Mouse (Mus musculus) stomach, embryonic 15.5 days (tissue): ENCODE measurements around the gene Cdkn2aipnl. TPM values are rescaled to one million over a fixed set of nuclear protein-coding genes. Genes with fewer than 3 reads are reported as not detected.

Experiments
- ATAC-seq: fragments of 200-750 bp; cut with Nextera tagmentation; 2 replicates; pipeline ENCODE4 v1.8.0; 2017; ENCODE audit warnings: low read depth, moderate number of reproducible peaks, moderate TSS enrichment; ENCODE audit not compliant: insufficient read depth, low FRiP score
- H3K27ac ChIP-seq: fragments of 300-500 bp; sonication (generic); 2 replicates; pipeline ENCODE4 v1.5.1; 2015; ENCODE audit warnings: mild to moderate bottlenecking, inconsistent platforms
- H3K27me3 ChIP-seq: fragments of 300-500 bp; sonication (generic); replicated peaks from 2 replicates; pipeline ENCODE4 v1.6.1; 2015; ENCODE audit warnings: inconsistent platforms
- H3K36me3 ChIP-seq: fragments of 300-500 bp; sonication (generic); 2 replicates; pipeline ENCODE4 v1.6.1; 2015; ENCODE audit warnings: inconsistent platforms
- H3K4me1 ChIP-seq: fragments of 300-500 bp; sonication (generic); 2 replicates; pipeline ENCODE4 v1.6.1; 2015; ENCODE audit warnings: inconsistent platforms
- H3K4me2 ChIP-seq: fragments of 300-500 bp; sonication (generic); 2 replicates; pipeline ENCODE4 v1.6.1; 2015; ENCODE audit warnings: mild to moderate bottlenecking, inconsistent platforms
- H3K4me3 ChIP-seq: fragments of 300-500 bp; sonication (generic); replicated peaks from 2 replicates; pipeline ENCODE4 v1.5.1; 2015; ENCODE audit warnings: inconsistent platforms
- H3K9ac ChIP-seq: fragments of 300-500 bp; sonication (generic); 2 replicates; pipeline ENCODE4 v1.6.1; 2015; ENCODE audit warnings: inconsistent platforms
- H3K9me3 ChIP-seq: fragments of 300-500 bp; sonication (generic); 2 replicates; pipeline ENCODE4 v1.6.1; 2016; ENCODE audit warnings: inconsistent platforms
- WGBS: fragments of 180-500 bp; shearing (Covaris S2); methylation state at CpG from one replicate; pipeline ENCODE4 v1.1.7; 2015; 5-methylcytosine and 5-hydroxymethylcytosine counted together
- polyA plus RNA-seq: library from polyadenylated mRNA; unstranded; fragments of >200 nt; fragmentation: Nextera tagmentation; extraction: Ambion mirVana; gene quantifications from 2 replicates; pipeline ENCODE4 v1.2.1, GENCODE M21; 2015

The Cdkn2aipnl gene
- polyA plus RNA-seq: 82.0 and 89.6 TPM in 2 replicates

- peak within 1 kb of the TSS; percentile 93 for H3K4me2 ChIP-seq
- no peaks in the 10 kb centered on the region for H3K9me3 ChIP-seq
- peaks cover 15% of the 10 kb centered on the region for H3K36me3 ChIP-seq
- H3K4me1 ChIP-seq: peaks cover 8% of the 10 kb centered on the region; the same call in 1 of the 2 replicates
- H3K27me3 ChIP-seq: no peaks in the 10 kb centered on the region
- peak within 1 kb of the TSS; percentile 81 for H3K4me3 ChIP-seq
- 1% methylated on average over 63 of the region's 63 CpGs for WGBS
- peak within 1 kb of the TSS; percentile 65 for H3K9ac ChIP-seq
- ATAC-seq: peak; percentile 92
- peak within 1 kb of the TSS; percentile 62 for H3K27ac ChIP-seq
Observed at GRCm38 (mm10) chr11:51967443-51968401, at the start of gene Cdkn2aipnl. Gene Cdkn2aipnl (plus strand): TSS chr11:51967661.

- Histone ChIP-seq H3K4me1 (peaks cover 19% of the 10 kb centered on the region), H3K9me3 (no peaks in the 10 kb centered on the region), H3K27me3 (no peaks in the 10 kb centered on the region), H3K27ac (no peak overlapping the region), H3K4me2 (no peak overlapping the region), H3K36me3 (no peaks in the 10 kb centered on the region), H3K9ac (no peak overlapping the region), H3K4me3 (no peak overlapping the region)
- no peak for ATAC-seq
- WGBS: 72% methylated on average over 2 of the region's 2 CpGs
Observed at GRCm38 (mm10) chr11:51917951-51918350, 49.5 kb upstream of the Cdkn2aipnl start.

- Histone ChIP-seq H3K9ac (no peak overlapping the region), H3K4me1 (peaks cover 19% of the 10 kb centered on the region), H3K9me3 (no peaks in the 10 kb centered on the region), H3K27me3 (no peaks in the 10 kb centered on the region), H3K4me2 (no peak overlapping the region), H3K4me3 (no peak overlapping the region), H3K27ac (no peak overlapping the region), H3K36me3 (no peaks in the 10 kb centered on the region)
- 74% methylated on average over 2 of the region's 2 CpGs for WGBS
- ATAC-seq: no peak
Observed at GRCm38 (mm10) chr11:51918576-51918975, 48.9 kb upstream of the Cdkn2aipnl start.

GRCm38 (mm10) chr11:51921355-51922125 is 45.9 kb upstream of the Cdkn2aipnl start:
- WGBS: 71% methylated on average over 8 of the region's 8 CpGs
- no peaks in the 10 kb centered on the region for H3K27me3 ChIP-seq
- H3K9ac ChIP-seq: no peak overlapping the region
- no peak overlapping the region for H3K27ac ChIP-seq
- ATAC-seq: no peak
- no peaks in the 10 kb centered on the region for H3K9me3 ChIP-seq
- peaks cover 5% of the 10 kb centered on the region for H3K4me1 ChIP-seq
- H3K4me3 ChIP-seq: no peak overlapping the region
- no peak overlapping the region for H3K4me2 ChIP-seq
- H3K36me3 ChIP-seq: no peaks in the 10 kb centered on the region

GRCm38 (mm10) chr11:51922421-51922841 is 45.0 kb upstream of the Cdkn2aipnl start:
- Histone ChIP-seq H3K9ac (no peak overlapping the region), H3K4me1 (no peaks in the 10 kb centered on the region; the same call in 1 of the 2 replicates), H3K9me3 (no peaks in the 10 kb centered on the region), H3K4me2 (no peak overlapping the region), H3K36me3 (no peaks in the 10 kb centered on the region), H3K27ac (no peak overlapping the region), H3K27me3 (no peaks in the 10 kb centered on the region), H3K4me3 (no peak overlapping the region)
- 71% methylated on average over 3 of the region's 3 CpGs for WGBS
- no peak for ATAC-seq

- no peak overlapping the region for H3K9ac ChIP-seq
- H3K4me3 ChIP-seq: no peak overlapping the region
- no peaks in the 10 kb centered on the region for H3K27me3 ChIP-seq
- ATAC-seq: no peak
- no peak overlapping the region for H3K4me2 ChIP-seq
- no peaks in the 10 kb centered on the region for H3K36me3 ChIP-seq
- H3K9me3 ChIP-seq: no peaks in the 10 kb centered on the region
- H3K4me1 ChIP-seq: no peaks in the 10 kb centered on the region
- H3K27ac ChIP-seq: no peak overlapping the region
- 38% methylated on average over 6 of the region's 6 CpGs for WGBS
Observed at GRCm38 (mm10) chr11:51925595-51925994, 41.9 kb upstream of the Cdkn2aipnl start.

- Histone ChIP-seq H3K27me3 (no peaks in the 10 kb centered on the region), H3K9me3 (no peaks in the 10 kb centered on the region), H3K4me1 (no peaks in the 10 kb centered on the region), H3K36me3 (no peaks in the 10 kb centered on the region), H3K9ac (no peak overlapping the region), H3K4me3 (no peak overlapping the region), H3K27ac (no peak overlapping the region), H3K4me2 (no peak overlapping the region)
- ATAC-seq: no peak
- WGBS: 75% methylated on average over 1 of the region's 1 CpGs
Observed at GRCm38 (mm10) chr11:51926385-51926784, 41.1 kb upstream of the Cdkn2aipnl start.

GRCm38 (mm10) chr11:51927106-51927505 is 40.4 kb upstream of the Cdkn2aipnl start:
- Histone ChIP-seq H3K9ac (no peak overlapping the region), H3K36me3 (no peaks in the 10 kb centered on the region), H3K4me2 (no peak overlapping the region), H3K27ac (no peak overlapping the region), H3K4me1 (no peaks in the 10 kb centered on the region), H3K9me3 (no peaks in the 10 kb centered on the region), H3K4me3 (no peak overlapping the region), H3K27me3 (no peaks in the 10 kb centered on the region)
- ATAC-seq: no peak
- WGBS: 78% methylated on average over 2 of the region's 2 CpGs

- Histone ChIP-seq H3K9me3 (no peaks in the 10 kb centered on the region), H3K36me3 (no peaks in the 10 kb centered on the region), H3K4me2 (no peak overlapping the region), H3K9ac (no peak overlapping the region), H3K27me3 (no peaks in the 10 kb centered on the region), H3K4me3 (no peak overlapping the region), H3K27ac (no peak overlapping the region), H3K4me1 (no peaks in the 10 kb centered on the region)
- no peak for ATAC-seq
- 95% methylated on average over 1 of the region's 1 CpGs for WGBS
Observed at GRCm38 (mm10) chr11:51931138-51931537, 36.3 kb upstream of the Cdkn2aipnl start.

GRCm38 (mm10) chr11:51931790-51932189 is 35.7 kb upstream of the Cdkn2aipnl start:
- no peaks in the 10 kb centered on the region for H3K9me3 ChIP-seq
- H3K27ac ChIP-seq: no peak overlapping the region
- no peak overlapping the region for H3K4me2 ChIP-seq
- no peaks in the 10 kb centered on the region for H3K36me3 ChIP-seq
- no peak overlapping the region for H3K4me3 ChIP-seq
- WGBS: 84% methylated on average over 9 of the region's 9 CpGs
- H3K4me1 ChIP-seq: no peaks in the 10 kb centered on the region
- ATAC-seq: no peak
- no peak overlapping the region for H3K9ac ChIP-seq
- no peaks in the 10 kb centered on the region for H3K27me3 ChIP-seq

GRCm38 (mm10) chr11:51934230-51934629 is 33.2 kb upstream of the Cdkn2aipnl start:
- ATAC-seq: no peak
- H3K27ac ChIP-seq: no peak overlapping the region
- no peak overlapping the region for H3K4me2 ChIP-seq
- H3K27me3 ChIP-seq: no peaks in the 10 kb centered on the region
- H3K4me3 ChIP-seq: no peak overlapping the region
- no peaks in the 10 kb centered on the region for H3K36me3 ChIP-seq
- no peaks in the 10 kb centered on the region for H3K9me3 ChIP-seq
- H3K9ac ChIP-seq: no peak overlapping the region
- no peaks in the 10 kb centered on the region for H3K4me1 ChIP-seq
- WGBS: 74% methylated on average over 3 of the region's 3 CpGs
